Mouse (Mus musculus): ENCODE measurements around the gene Socs1.

GRCm38 (mm10) chr16:10763540-10764264 is 21.6 kb downstream of the Socs1 start:
- TF ChIP-seq TAL1 (IDR thresholded peaks at IDR 0.05; ENCODE audit: low read length) (no peak), GATA1 (IDR thresholded peaks at IDR 0.05; ENCODE audit: low read length) (no peak)
